Mouse (Mus musculus): ENCODE data around the gene Adam1a. TPM values are rescaled to one million over a fixed set of nuclear protein-coding genes. Genes with fewer than 3 reads are reported as not detected.

Adam1a gene
- polyA plus RNA-seq, 1 experiment from 2014 or later, result 3.1 TPM

DNA sequence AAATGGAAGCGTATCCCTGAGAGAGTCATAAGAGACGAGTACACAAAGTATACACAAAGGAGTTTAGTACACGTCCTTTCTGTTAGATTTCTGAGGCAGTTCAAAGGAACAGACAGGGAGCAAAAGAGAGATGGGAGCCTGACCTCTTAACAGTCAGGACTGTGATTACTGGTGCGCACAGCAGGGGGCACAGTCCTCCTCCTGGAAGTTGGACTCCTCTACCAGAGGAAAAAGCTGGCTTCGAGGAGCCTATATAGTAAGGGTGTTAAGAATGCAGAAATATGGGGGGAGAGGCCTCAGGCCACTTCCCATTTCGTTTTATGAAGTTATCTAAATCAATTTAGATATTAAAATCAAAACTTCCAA is 1.2 kb upstream of the Adam1a start:
- Histone ChIP-seq H3K27ac (no peak overlapping the region), H3K4me1 (peaks cover 25% of the 10 kb centered on the region), H3K9ac (peak overlapping the region; percentile 99), H3K4me2 (peak overlapping the region; percentile 98), H3K27me3 (no peaks in the 10 kb centered on the region), H3K36me3 (ENCODE audit: poor library complexity, severe bottlenecking) (no peaks in the 10 kb centered on the region), H3K9me3 (replicated peaks) (no peaks in the 10 kb centered on the region), H3K4me3 (peak overlapping the region; percentile 98)
- peak; percentile 21 for ATAC-seq
- 42% methylated on average over 6 of the region's 6 CpGs for WGBS

- Histone ChIP-seq H3K9me3 (replicated peaks) (no peaks in the 10 kb centered on the region), H3K27me3 (no peaks in the 10 kb centered on the region), H3K27ac (peak within 1 kb of the TSS; percentile 95), H3K4me3 (peak within 1 kb of the TSS; percentile 98), H3K4me2 (peak within 1 kb of the TSS; percentile 98), H3K4me1 (peaks cover 25% of the 10 kb centered on the region), H3K9ac (peak within 1 kb of the TSS; percentile 99), H3K36me3 (ENCODE audit: poor library complexity, severe bottlenecking) (no peaks in the 10 kb centered on the region)
- peak; percentile 98 for ATAC-seq
- 2% methylated on average over 55 of the region's 55 CpGs for WGBS
Observed at GRCm38 (mm10) chr5:121545793-121546529, 679 bp upstream of the Adam1a start, which contains the start of gene Mapkapk5. Gene Mapkapk5, minus strand, starts transcription at chr5:121545905.

- peaks cover 25% of the 10 kb centered on the region for H3K4me1 ChIP-seq
- H3K9ac ChIP-seq, result no peak overlapping the region
- 82% methylated on average over 3 of the region's 3 CpGs for WGBS
- H3K27me3 ChIP-seq, result no peaks in the 10 kb centered on the region
- H3K27ac ChIP-seq, result no peak overlapping the region
- H3K4me2 ChIP-seq, result no peak overlapping the region
- no peak overlapping the region for H3K4me3 ChIP-seq
- H3K9me3 ChIP-seq (replicated peaks), result no peaks in the 10 kb centered on the region
- ATAC-seq, result no peak
- H3K36me3 ChIP-seq (ENCODE audit: poor library complexity, severe bottlenecking), result peaks cover 8% of the 10 kb centered on the region
Observed at GRCm38 (mm10) chr5:121543370-121543769, 1.9 kb downstream of the Adam1a start.

- WGBS, result 95% methylated on average over 7 of the region's 7 CpGs
Observed at GRCm38 (mm10) chr5:121541235-121541634, 4.0 kb downstream of the Adam1a start.

DNA sequence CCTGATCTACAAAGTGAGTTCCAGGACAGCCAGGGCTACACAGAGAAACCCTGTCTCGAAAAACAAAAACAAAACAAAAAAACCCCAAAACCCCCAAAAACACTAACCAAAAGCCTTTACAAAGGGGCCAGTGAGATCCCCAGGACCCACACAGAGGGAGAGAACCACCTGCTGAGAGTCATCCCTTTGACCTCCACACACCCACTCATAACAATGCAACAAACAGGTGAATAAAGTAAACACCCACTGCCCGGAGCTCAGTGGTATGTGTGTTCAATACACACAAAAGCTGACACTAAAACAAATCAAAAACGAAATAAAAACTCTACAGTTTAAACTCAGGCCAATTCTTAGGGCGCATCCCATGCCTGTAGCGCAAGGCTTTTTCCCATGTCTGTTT is 5.2 kb downstream of the Adam1a start:
- H3K4me3 ChIP-seq, result no peak overlapping the region
- 96% methylated on average over 5 of the region's 5 CpGs for WGBS
- peaks cover 32% of the 10 kb centered on the region for H3K36me3 ChIP-seq (ENCODE audit: poor library complexity, severe bottlenecking)
- H3K9me3 ChIP-seq (replicated peaks), result no peaks in the 10 kb centered on the region
- H3K27me3 ChIP-seq, result no peaks in the 10 kb centered on the region
- H3K27ac ChIP-seq, result no peak overlapping the region
- no peak overlapping the region for H3K4me2 ChIP-seq
- no peak for ATAC-seq
- peaks cover 20% of the 10 kb centered on the region for H3K4me1 ChIP-seq
- H3K9ac ChIP-seq, result no peak overlapping the region

More at GRCm38 (mm10) chr5:121541235-121541634, 4.0 kb downstream of the Adam1a start:
- Histone ChIP-seq H3K27me3 (no peaks in the 10 kb centered on the region), H3K4me3 (no peak overlapping the region), H3K9me3 (replicated peaks) (no peaks in the 10 kb centered on the region), H3K4me2 (no peak overlapping the region), H3K4me1 (peaks cover 20% of the 10 kb centered on the region), H3K27ac (no peak overlapping the region), H3K9ac (no peak overlapping the region), H3K36me3 (ENCODE audit: poor library complexity, severe bottlenecking) (peaks cover 21% of the 10 kb centered on the region)
- ATAC-seq, result no peak

DNA sequence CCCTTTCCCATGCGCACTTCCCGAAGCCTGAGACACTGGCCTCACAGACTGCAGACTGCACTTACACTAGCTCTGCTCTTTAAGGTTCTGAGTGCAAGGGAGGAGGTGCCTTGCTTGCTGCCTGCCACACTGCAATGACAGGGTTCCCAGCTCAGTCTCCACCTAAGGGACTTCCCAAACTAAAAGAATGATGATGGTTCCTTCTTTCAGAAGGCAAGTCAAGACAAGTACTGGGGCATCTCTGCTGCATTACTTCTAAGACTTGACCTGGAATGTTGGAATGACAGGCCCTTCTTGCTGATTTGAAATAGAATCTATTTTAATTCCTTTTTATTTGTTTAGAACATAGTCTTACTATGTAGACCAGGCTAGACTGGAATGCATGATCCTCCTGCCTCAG is 7.7 kb downstream of the Adam1a start:
- ATAC-seq, result no peak
- 65% methylated on average over 2 of the region's 2 CpGs for WGBS
- Histone ChIP-seq H3K36me3 (ENCODE audit: poor library complexity, severe bottlenecking) (peaks cover 55% of the 10 kb centered on the region), H3K9ac (0 out of 2 replicates have a peak overlapping the region, but pooled peaks have one; percentile 43), H3K4me2 (no peak overlapping the region), H3K4me3 (no peak overlapping the region), H3K4me1 (no peaks in the 10 kb centered on the region), H3K27ac (peak overlapping the region; percentile 35; the same call in 1 of the 2 replicates), H3K9me3 (replicated peaks) (no peaks in the 10 kb centered on the region), H3K27me3 (no peaks in the 10 kb centered on the region)

DNA sequence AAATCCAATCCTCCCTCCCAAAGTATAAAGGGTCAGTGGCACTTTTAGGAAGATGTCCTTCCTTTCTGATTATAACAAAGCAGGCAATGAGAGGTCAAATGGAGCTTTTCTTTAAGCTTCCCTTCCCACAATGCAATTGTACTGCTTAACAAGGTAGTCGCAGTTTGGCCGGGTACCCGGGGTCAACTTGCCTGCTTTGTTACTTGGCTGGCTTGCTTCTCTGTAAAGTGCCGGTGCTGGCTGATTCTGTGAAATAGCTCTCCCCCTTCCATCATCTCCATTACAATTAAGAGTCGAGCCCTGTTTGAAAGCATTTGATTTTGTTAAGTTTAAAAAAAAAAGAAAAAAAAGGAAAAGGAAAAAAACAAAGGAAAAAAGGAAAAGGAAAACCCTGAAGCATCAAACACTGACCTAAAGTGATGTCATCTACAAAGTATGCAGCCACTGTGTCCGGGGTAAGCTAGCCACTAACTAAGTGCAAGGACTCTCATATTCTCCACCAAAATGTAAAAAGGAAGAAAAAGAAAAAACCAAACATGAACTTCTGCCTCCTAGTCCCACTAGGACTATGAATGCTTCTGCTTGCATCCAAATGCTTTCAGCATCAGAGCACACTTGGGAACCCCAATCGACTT is 8.2 kb downstream of the Adam1a start:
- Histone ChIP-seq H3K27ac (peak overlapping the region; percentile 35; the same call in 1 of the 2 replicates), H3K4me1 (no peaks in the 10 kb centered on the region), H3K9ac (no peak overlapping the region), H3K4me2 (no peak overlapping the region), H3K36me3 (ENCODE audit: poor library complexity, severe bottlenecking) (peaks cover 60% of the 10 kb centered on the region), H3K27me3 (no peaks in the 10 kb centered on the region), H3K9me3 (replicated peaks) (no peaks in the 10 kb centered on the region), H3K4me3 (no peak overlapping the region)
- no peak for ATAC-seq
- WGBS, result 39% methylated on average over 7 of the region's 7 CpGs

DNA sequence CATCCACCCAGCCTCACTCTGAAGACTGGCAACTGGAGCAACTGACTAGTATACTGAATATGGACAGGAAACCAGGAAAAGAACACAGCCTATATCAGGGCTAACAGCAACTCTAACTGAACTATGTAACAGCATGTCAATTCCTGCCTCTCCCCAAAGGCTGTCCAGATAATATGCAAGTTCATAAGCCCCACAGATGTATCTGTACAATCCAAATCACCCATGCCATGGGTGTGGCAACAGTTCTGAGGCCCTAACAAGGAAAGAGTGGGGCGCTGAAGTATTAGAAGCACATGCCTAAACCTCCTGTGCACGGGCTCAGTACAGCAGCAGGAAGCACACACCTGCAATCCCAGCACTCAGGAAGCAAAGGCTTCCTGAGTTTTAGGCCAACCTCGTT is 10.2 kb downstream of the Adam1a start:
- Histone ChIP-seq H3K9me3 (replicated peaks) (no peaks in the 10 kb centered on the region), H3K36me3 (ENCODE audit: poor library complexity, severe bottlenecking) (peaks cover 77% of the 10 kb centered on the region), H3K4me1 (no peaks in the 10 kb centered on the region), H3K9ac (no peak overlapping the region), H3K4me2 (no peak overlapping the region), H3K27me3 (no peaks in the 10 kb centered on the region), H3K27ac (no peak overlapping the region), H3K4me3 (no peak overlapping the region)
- ATAC-seq, result no peak
- WGBS, result 92% methylated on average over 3 of the region's 3 CpGs

GRCm38 (mm10) chr5:121534521-121534920 is 10.8 kb downstream of the Adam1a start:
- Histone ChIP-seq H3K9me3 (replicated peaks) (no peaks in the 10 kb centered on the region), H3K4me3 (no peak overlapping the region), H3K9ac (no peak overlapping the region), H3K27ac (no peak overlapping the region), H3K27me3 (no peaks in the 10 kb centered on the region), H3K36me3 (ENCODE audit: poor library complexity, severe bottlenecking) (peaks cover 83% of the 10 kb centered on the region), H3K4me1 (no peaks in the 10 kb centered on the region), H3K4me2 (no peak overlapping the region)
- 91% methylated on average over 5 of the region's 5 CpGs for WGBS
- ATAC-seq, result no peak

DNA sequence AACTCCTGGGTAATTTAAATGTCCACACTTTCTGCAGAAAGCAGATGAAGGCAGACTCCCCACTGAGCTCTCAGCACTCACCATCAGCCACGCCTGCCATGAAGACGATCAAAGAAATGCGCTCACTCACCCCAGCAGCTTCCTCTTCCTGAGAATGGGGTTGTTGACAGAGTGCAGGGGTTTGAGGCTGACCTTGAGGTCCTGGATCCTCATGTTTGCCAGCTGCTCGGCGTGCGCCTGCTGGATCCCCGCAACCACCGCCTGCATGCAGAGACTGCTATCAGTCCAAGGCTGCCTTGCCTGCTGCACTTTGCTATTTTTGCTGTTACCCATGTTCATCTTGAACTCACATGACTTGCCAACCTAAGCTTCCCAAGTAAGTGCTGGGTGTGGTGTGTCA is 18.3 kb downstream of the Adam1a start:
- H3K9me3 ChIP-seq (replicated peaks), result no peaks in the 10 kb centered on the region
- H3K9ac ChIP-seq, result no peak overlapping the region
- peaks cover 80% of the 10 kb centered on the region for H3K36me3 ChIP-seq (ENCODE audit: poor library complexity, severe bottlenecking)
- WGBS, result 88% methylated on average over 8 of the region's 8 CpGs
- H3K4me1 ChIP-seq, result no peaks in the 10 kb centered on the region
- H3K27me3 ChIP-seq, result no peaks in the 10 kb centered on the region
- H3K4me2 ChIP-seq, result no peak overlapping the region
- no peak overlapping the region for H3K4me3 ChIP-seq
- no peak for ATAC-seq
- no peak overlapping the region for H3K27ac ChIP-seq

DNA sequence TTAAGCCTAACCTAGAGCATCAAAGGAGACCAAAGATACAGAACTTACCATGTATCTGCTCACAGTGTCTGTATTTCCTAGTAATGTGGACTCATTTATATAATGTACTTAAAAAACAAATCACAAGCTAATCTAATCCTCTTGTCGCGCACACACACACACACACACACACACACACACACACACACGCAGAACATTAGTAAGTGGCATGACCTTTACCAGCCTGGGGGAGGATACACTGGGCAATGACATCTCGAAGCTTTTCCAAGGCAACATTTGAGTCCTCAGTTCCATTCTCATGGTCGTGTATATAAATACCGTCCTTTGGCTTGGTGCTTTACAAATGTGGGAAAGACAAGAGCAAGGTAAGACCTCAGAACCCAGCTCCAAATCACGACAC is 18.8 kb downstream of the Adam1a start:
- Histone ChIP-seq H3K27me3 (no peaks in the 10 kb centered on the region), H3K9me3 (replicated peaks) (no peaks in the 10 kb centered on the region)
- 91% methylated on average over 7 of the region's 7 CpGs for WGBS

DNA sequence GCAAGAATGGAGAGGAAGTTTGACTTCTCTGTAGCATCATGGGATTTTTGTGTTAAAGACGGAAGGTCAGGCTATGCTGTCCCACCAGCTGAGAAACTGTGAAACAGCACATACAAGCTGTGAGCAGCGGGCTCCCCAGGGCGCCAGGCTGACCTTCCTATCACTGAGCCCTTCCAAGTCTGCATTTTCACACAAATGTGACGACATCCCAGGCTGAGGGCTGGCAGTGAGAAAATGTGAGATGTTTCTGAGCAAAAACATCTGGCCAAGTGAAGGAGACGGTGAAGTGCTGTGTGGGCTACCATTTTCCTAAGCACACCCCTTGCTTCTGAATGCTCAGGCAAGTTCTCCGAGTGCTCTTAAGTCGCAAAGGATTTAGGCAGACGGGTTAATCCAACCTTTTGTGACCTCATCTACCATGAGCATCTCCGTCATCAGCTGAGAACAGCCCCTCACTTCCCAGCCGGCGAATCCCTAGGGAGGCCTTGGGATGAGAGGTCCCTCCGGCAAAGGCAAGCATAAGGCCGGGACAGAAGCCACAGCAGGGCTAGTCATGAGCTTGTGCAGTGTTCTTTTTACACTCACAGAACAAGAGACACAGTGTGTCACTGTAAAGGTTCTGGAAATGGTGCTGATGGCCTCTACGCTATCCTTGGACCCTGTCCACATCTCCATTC is 19.4 kb downstream of the Adam1a start:
- Histone ChIP-seq H3K36me3 (ENCODE audit: poor library complexity, severe bottlenecking) (peaks cover 81% of the 10 kb centered on the region), H3K4me2 (no peak overlapping the region), H3K27ac (no peak overlapping the region), H3K9ac (no peak overlapping the region), H3K27me3 (no peaks in the 10 kb centered on the region), H3K4me1 (no peaks in the 10 kb centered on the region), H3K9me3 (replicated peaks) (no peaks in the 10 kb centered on the region), H3K4me3 (no peak overlapping the region)
- WGBS, result 90% methylated on average over 14 of the region's 14 CpGs
- ATAC-seq, result no peak

More for the DNA sequence above, 18.8 kb downstream of the Adam1a start:
- H3K4me3 ChIP-seq, result no peak overlapping the region
- ATAC-seq, result no peak
- no peak overlapping the region for H3K4me2 ChIP-seq
- H3K9ac ChIP-seq, result no peak overlapping the region
- H3K27ac ChIP-seq, result no peak overlapping the region
- H3K4me1 ChIP-seq, result no peaks in the 10 kb centered on the region
- H3K36me3 ChIP-seq (ENCODE audit: poor library complexity, severe bottlenecking), result peaks cover 81% of the 10 kb centered on the region

Measured in forebrain, embryonic 13.5 days (tissue).